Mouse (Mus musculus): ENCODE measurements at regions not wholly inside any gene's neighbourhood (a gene's known extent, or its start where the extent isn't known, plus 50 kb on each side); places are given as distances from the start of the nearest gene placed in this dataset.

GRCm38 (mm10) chr8:89412500-89412899, 368.5 kb upstream of the Sall1 start:
- H3K4me3 ChIP-seq (replicated peaks), result no peak overlapping the region
- H3K4me1 ChIP-seq, result no peaks in the 10 kb centered on the region
- no peaks in the 10 kb centered on the region for H3K9me3 ChIP-seq (replicated peaks)
- H3K27me3 ChIP-seq, result peaks cover 6% of the 10 kb centered on the region; the same call in 1 of the 2 replicates
- ATAC-seq (ENCODE audit: insufficient number of reproducible peaks, low FRiP score, low TSS enrichment, low read depth), result no peak
- no peaks in the 10 kb centered on the region for H3K36me3 ChIP-seq
- H3K27ac ChIP-seq (replicated peaks), result no peak overlapping the region
- no peak overlapping the region for H3K9ac ChIP-seq
- no peak overlapping the region for H3K4me2 ChIP-seq (replicated peaks)
- WGBS, result 47% methylated on average over 8 of the region's 8 CpGs

- no peak overlapping the region for H3K4me2 ChIP-seq (replicated peaks)
- H3K27me3 ChIP-seq, result peaks cover 6% of the 10 kb centered on the region; the same call in 1 of the 2 replicates
- H3K27ac ChIP-seq (replicated peaks), result no peak overlapping the region
- ATAC-seq (ENCODE audit: insufficient number of reproducible peaks, low FRiP score, low TSS enrichment, low read depth), result no peak
- no peaks in the 10 kb centered on the region for H3K9me3 ChIP-seq (replicated peaks)
- 15% methylated on average over 7 of the region's 7 CpGs for WGBS
- H3K4me1 ChIP-seq, result no peaks in the 10 kb centered on the region
- no peak overlapping the region for H3K9ac ChIP-seq
- no peaks in the 10 kb centered on the region for H3K36me3 ChIP-seq
- H3K4me3 ChIP-seq (replicated peaks), result no peak overlapping the region
These were observed 368.1 kb upstream of the Sall1 start for GRCm38 (mm10) chr8:89412046-89412445.

- H3K4me2 ChIP-seq (replicated peaks), result no peak overlapping the region
- ATAC-seq (ENCODE audit: insufficient number of reproducible peaks, low FRiP score, low TSS enrichment, low read depth), result no peak
- no peaks in the 10 kb centered on the region for H3K9me3 ChIP-seq (replicated peaks)
- H3K36me3 ChIP-seq, result no peaks in the 10 kb centered on the region
- 86% methylated on average over 5 of the region's 5 CpGs for WGBS
- no peak overlapping the region for H3K4me3 ChIP-seq (replicated peaks)
- no peaks in the 10 kb centered on the region for H3K4me1 ChIP-seq
- H3K27ac ChIP-seq (replicated peaks), result no peak overlapping the region
- H3K9ac ChIP-seq, result no peak overlapping the region
- H3K27me3 ChIP-seq, result 0 out of 2 replicates have a peak, but pooled peaks cover 5% of the 10 kb centered on the region
These were observed 362.7 kb upstream of the Sall1 start for GRCm38 (mm10) chr8:89406688-89407087.

GRCm38 (mm10) chr8:89404287-89404686, 360.3 kb upstream of the Sall1 start:
- H3K4me3 ChIP-seq (replicated peaks), result no peak overlapping the region
- no peak overlapping the region for H3K4me2 ChIP-seq (replicated peaks)
- no peaks in the 10 kb centered on the region for H3K4me1 ChIP-seq
- H3K9me3 ChIP-seq (replicated peaks), result no peaks in the 10 kb centered on the region
- no peak overlapping the region for H3K27ac ChIP-seq (replicated peaks)
- no peaks in the 10 kb centered on the region for H3K27me3 ChIP-seq
- no peaks in the 10 kb centered on the region for H3K36me3 ChIP-seq
- no peak overlapping the region for H3K9ac ChIP-seq
- ATAC-seq (ENCODE audit: insufficient number of reproducible peaks, low FRiP score, low TSS enrichment, low read depth), result no peak
- 79% methylated on average over 3 of the region's 3 CpGs for WGBS

- Histone ChIP-seq H3K36me3 (no peaks in the 10 kb centered on the region), H3K27me3 (no peaks in the 10 kb centered on the region), H3K4me3 (replicated peaks) (no peak overlapping the region), H3K4me2 (replicated peaks) (no peak overlapping the region), H3K27ac (replicated peaks) (no peak overlapping the region), H3K9me3 (replicated peaks) (no peaks in the 10 kb centered on the region), H3K4me1 (no peaks in the 10 kb centered on the region), H3K9ac (no peak overlapping the region)
- no peak for ATAC-seq (ENCODE audit: insufficient number of reproducible peaks, low FRiP score, low TSS enrichment, low read depth)
These were observed 352.7 kb upstream of the Sall1 start for GRCm38 (mm10) chr8:89396673-89397072.

DNA sequence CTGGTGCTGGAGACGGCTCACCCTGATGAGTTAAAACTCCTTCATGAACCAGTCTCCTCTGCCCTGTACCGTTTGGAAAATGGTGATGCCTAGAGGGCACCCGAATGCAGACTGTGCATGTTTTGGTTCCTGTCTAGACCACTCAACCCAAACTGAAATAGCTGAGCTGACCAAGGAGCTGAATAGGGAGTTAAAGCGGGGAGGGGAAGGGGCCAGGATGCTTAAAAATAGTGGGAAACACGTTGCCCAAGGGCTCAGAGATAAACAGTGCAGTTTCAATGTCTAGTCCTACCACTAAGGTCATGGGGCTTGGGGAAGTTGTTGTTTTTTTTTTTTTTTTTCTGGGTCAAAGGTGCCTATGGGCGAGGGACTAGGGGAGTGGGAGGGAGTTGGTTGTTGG, 348.8 kb upstream of the Sall1 start:
- H3K27me3 ChIP-seq, result no peaks in the 10 kb centered on the region
- no peaks in the 10 kb centered on the region for H3K9me3 ChIP-seq (replicated peaks)
- no peak overlapping the region for H3K4me2 ChIP-seq (replicated peaks)
- H3K4me1 ChIP-seq, result no peaks in the 10 kb centered on the region
- ATAC-seq (ENCODE audit: insufficient number of reproducible peaks, low FRiP score, low TSS enrichment, low read depth), result no peak
- no peak overlapping the region for H3K9ac ChIP-seq
- H3K4me3 ChIP-seq (replicated peaks), result no peak overlapping the region
- no peaks in the 10 kb centered on the region for H3K36me3 ChIP-seq
- no peak overlapping the region for H3K27ac ChIP-seq (replicated peaks)
- 47% methylated on average over 6 of the region's 6 CpGs for WGBS

DNA sequence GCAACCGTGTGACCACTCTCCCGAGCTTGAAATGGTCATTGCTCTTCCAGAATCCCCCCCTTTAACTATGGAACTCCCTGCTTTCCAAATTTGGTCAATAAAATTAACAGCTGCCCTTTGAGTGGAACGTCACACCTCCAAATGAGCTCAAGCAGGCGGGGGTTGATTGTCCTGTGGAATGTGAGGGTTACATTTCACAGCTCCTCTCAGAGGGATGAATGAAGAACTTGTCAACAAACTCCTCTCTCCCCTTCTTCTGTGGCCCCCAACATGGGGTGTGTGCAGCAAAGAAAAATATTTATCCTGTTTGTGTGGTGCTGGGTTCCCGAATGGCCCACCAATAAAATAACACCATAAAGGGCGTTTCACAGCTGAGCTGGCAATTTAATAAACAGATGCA, 344.8 kb upstream of the Sall1 start:
- H3K4me2 ChIP-seq (replicated peaks), result no peak overlapping the region
- WGBS, result 44% methylated on average over 6 of the region's 6 CpGs
- H3K27ac ChIP-seq (replicated peaks), result no peak overlapping the region
- no peaks in the 10 kb centered on the region for H3K36me3 ChIP-seq
- no peaks in the 10 kb centered on the region; the same call in 1 of the 2 replicates for H3K27me3 ChIP-seq
- no peak for ATAC-seq (ENCODE audit: insufficient number of reproducible peaks, low FRiP score, low TSS enrichment, low read depth)
- no peaks in the 10 kb centered on the region for H3K4me1 ChIP-seq
- no peak overlapping the region for H3K4me3 ChIP-seq (replicated peaks)
- no peaks in the 10 kb centered on the region for H3K9me3 ChIP-seq (replicated peaks)
- no peak overlapping the region for H3K9ac ChIP-seq

DNA sequence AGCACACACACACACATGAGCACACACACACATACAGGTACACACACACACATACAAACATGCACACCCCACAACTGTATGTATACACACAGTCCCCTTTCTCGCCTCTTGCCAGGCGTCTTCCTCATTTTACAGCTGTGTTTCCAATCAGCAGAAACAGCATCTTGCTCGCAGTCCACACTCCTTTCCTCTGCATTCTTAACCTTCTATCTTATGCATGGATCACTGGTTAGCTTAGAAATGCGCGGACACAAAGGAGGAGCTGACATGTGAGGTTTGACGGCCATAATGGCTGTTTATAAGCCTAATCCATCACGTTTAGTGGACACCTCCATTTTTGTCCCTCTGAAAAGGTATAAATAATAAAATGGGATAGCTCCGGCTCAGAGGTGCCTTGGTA, 343.3 kb upstream of the Sall1 start:
- Histone ChIP-seq H3K27me3 (no peaks in the 10 kb centered on the region; the same call in 1 of the 2 replicates), H3K9me3 (replicated peaks) (no peaks in the 10 kb centered on the region), H3K27ac (replicated peaks) (no peak overlapping the region), H3K4me3 (replicated peaks) (no peak overlapping the region), H3K9ac (no peak overlapping the region), H3K36me3 (no peaks in the 10 kb centered on the region), H3K4me2 (replicated peaks) (no peak overlapping the region), H3K4me1 (0 out of 2 replicates have a peak, but pooled peaks cover 4% of the 10 kb centered on the region)
- WGBS, result 34% methylated on average over 8 of the region's 8 CpGs
- ATAC-seq (ENCODE audit: insufficient number of reproducible peaks, low FRiP score, low TSS enrichment, low read depth), result no peak

DNA sequence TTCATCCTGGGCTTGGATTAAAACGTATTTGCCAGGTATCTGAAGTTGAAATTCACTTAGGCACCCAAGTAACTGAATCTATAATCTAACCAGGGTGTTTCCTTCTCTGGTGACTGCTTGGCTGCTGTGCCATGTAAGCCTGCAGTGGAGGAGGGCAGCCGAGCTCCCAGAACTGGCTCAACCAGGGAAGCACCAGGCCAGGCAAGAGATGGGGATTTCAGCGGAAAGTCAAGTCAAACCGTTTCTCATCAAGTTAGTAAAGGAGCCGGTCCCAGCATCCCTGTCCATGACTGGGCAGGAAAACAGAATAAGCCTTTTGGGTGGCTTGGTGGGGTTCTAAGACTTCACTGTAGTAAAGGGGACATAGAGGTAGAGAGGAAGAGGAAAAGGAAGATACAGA, 341.1 kb upstream of the Sall1 start:
- H3K27ac ChIP-seq (replicated peaks), result no peak overlapping the region
- no peak overlapping the region for H3K4me2 ChIP-seq (replicated peaks)
- H3K4me1 ChIP-seq, result 0 out of 2 replicates have a peak, but pooled peaks cover 4% of the 10 kb centered on the region
- H3K27me3 ChIP-seq, result no peaks in the 10 kb centered on the region; the same call in 1 of the 2 replicates
- ATAC-seq (ENCODE audit: insufficient number of reproducible peaks, low FRiP score, low TSS enrichment, low read depth), result no peak
- WGBS, result 76% methylated on average over 5 of the region's 5 CpGs
- no peak overlapping the region for H3K4me3 ChIP-seq (replicated peaks)
- no peaks in the 10 kb centered on the region for H3K36me3 ChIP-seq
- H3K9me3 ChIP-seq (replicated peaks), result no peaks in the 10 kb centered on the region
- no peak overlapping the region for H3K9ac ChIP-seq

DNA sequence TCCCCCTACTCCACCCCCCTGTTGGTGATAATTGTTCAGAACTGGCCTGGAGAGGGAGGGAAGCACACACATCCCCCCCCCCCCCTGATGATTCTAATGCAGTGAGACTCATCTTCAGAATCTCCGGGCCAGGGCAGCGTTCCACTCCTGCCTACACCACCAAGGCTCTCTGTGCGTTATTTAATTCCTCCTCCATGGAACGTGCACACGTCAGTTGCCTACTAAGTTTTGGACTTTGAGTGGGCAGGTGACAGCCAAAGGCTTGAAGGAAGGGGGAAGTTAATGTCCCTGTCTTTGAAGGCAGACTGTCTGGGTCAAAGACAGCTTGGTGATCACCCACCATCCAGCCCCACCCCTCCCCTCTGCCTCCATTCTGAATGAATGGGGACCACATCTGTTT, 339.8 kb upstream of the Sall1 start:
- Histone ChIP-seq H3K27me3 (no peaks in the 10 kb centered on the region; the same call in 1 of the 2 replicates), H3K36me3 (no peaks in the 10 kb centered on the region), H3K4me2 (replicated peaks) (no peak overlapping the region), H3K27ac (replicated peaks) (no peak overlapping the region), H3K9me3 (replicated peaks) (no peaks in the 10 kb centered on the region), H3K4me3 (replicated peaks) (no peak overlapping the region), H3K9ac (no peak overlapping the region), H3K4me1 (0 out of 2 replicates have a peak, but pooled peaks cover 4% of the 10 kb centered on the region)
- ATAC-seq (ENCODE audit: insufficient number of reproducible peaks, low FRiP score, low TSS enrichment, low read depth), result no peak
- 32% methylated on average over 5 of the region's 5 CpGs for WGBS

- H3K27me3 ChIP-seq, result no peaks in the 10 kb centered on the region; the same call in 1 of the 2 replicates
- H3K36me3 ChIP-seq, result no peaks in the 10 kb centered on the region
- no peaks in the 10 kb centered on the region for H3K9me3 ChIP-seq (replicated peaks)
- 31% methylated on average over 9 of the region's 9 CpGs for WGBS
- no peak overlapping the region for H3K9ac ChIP-seq
- H3K4me1 ChIP-seq, result 0 out of 2 replicates have a peak, but pooled peaks cover 4% of the 10 kb centered on the region
- H3K4me2 ChIP-seq (replicated peaks), result no peak overlapping the region
- no peak for ATAC-seq (ENCODE audit: insufficient number of reproducible peaks, low FRiP score, low TSS enrichment, low read depth)
- no peak overlapping the region for H3K27ac ChIP-seq (replicated peaks)
- H3K4me3 ChIP-seq (replicated peaks), result no peak overlapping the region
These were observed 338.8 kb upstream of the Sall1 start for GRCm38 (mm10) chr8:89382538-89383380.

DNA sequence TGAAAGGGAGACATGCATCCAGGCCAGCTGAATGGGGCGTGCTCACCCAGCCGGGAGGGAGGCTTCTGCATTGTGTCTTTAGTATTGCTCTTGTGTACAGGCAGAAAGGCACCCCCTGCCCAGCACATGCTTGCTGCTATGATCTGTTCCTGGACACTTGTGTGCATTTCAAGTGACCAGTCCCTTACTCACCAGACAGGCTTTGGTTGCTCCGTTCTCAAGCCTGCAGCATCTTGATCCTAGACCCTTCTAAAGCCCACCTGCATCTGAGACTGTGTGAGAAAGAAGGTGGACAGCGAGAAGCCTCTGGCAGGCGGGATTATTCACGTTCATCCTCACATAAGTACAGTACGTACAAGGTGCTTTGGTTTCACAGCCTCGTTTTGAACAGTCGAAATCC, 336.5 kb upstream of the Sall1 start:
- 84% methylated on average over 9 of the region's 9 CpGs for WGBS
- Histone ChIP-seq H3K9ac (no peak overlapping the region), H3K9me3 (replicated peaks) (no peaks in the 10 kb centered on the region), H3K4me2 (replicated peaks) (no peak overlapping the region), H3K27me3 (no peaks in the 10 kb centered on the region), H3K27ac (replicated peaks) (no peak overlapping the region), H3K4me1 (0 out of 2 replicates have a peak, but pooled peaks cover 4% of the 10 kb centered on the region), H3K4me3 (replicated peaks) (no peak overlapping the region), H3K36me3 (no peaks in the 10 kb centered on the region)
- ATAC-seq (ENCODE audit: insufficient number of reproducible peaks, low FRiP score, low TSS enrichment, low read depth), result no peak

Data from embryonic facial prominence, embryonic 15.5 days (tissue).